Mouse (Mus musculus) adrenal gland, postnatal 10 days (tissue): ENCODE data around the gene Esm1. TPM values are rescaled to one million over a fixed set of nuclear protein-coding genes. Genes with fewer than 3 reads are reported as not detected.

Experiments
- DNase-seq: peaks from one replicate; pipeline ENCODE4 v3.0.0; 2021; ENCODE audit warnings: mixed read lengths
- long read RNA-seq, 2 experiments: library from polyadenylated mRNA; stranded (forward); transcript quantifications; one replicate each; pipeline ENCODE4 v2.0.0; 2021
- total RNA-seq, 2 experiments: library from RNA; stranded (reverse); gene quantifications; 2 replicates each; pipeline ENCODE4 v1.2.3; 2021

The Esm1 gene
- 1 to 10 TPM; 5.6 to 6.3 TPM for total RNA-seq
- long read RNA-seq, experiment 1, partial matches to known transcripts = 0 of 5 reads
- long read RNA-seq, experiment 1, other reads (novel, unspliced or antisense) = 1 of 5 reads
- long read RNA-seq, experiment 2, partial matches to known transcripts = 0 of 4 reads
- long read RNA-seq, experiment 2, other reads (novel, unspliced or antisense) = 0 of 4 reads

DNA sequence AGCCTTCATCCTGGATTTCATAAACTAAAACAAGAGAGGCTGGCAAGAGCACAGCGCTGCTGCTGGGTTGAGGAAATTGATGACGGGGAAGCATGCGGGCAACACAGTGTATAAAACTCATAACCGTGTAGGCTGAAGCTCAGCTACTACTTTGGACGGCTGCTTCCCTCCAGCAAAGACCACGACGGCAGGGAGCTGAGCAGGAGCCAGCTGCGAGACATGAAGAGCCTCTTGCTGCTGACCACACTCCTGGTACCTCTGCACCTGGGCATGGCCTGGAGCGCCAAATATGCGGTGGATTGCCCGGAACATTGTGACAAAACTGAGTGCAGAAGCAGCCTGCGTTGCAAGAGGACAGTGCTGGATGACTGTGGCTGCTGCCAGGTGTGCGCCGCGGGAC lies at the start of gene Esm1:
Gene Esm1, plus strand, starts transcription at position 36 of the 400 bp plus-strand sequence.
- no peak for DNase-seq

DNA sequence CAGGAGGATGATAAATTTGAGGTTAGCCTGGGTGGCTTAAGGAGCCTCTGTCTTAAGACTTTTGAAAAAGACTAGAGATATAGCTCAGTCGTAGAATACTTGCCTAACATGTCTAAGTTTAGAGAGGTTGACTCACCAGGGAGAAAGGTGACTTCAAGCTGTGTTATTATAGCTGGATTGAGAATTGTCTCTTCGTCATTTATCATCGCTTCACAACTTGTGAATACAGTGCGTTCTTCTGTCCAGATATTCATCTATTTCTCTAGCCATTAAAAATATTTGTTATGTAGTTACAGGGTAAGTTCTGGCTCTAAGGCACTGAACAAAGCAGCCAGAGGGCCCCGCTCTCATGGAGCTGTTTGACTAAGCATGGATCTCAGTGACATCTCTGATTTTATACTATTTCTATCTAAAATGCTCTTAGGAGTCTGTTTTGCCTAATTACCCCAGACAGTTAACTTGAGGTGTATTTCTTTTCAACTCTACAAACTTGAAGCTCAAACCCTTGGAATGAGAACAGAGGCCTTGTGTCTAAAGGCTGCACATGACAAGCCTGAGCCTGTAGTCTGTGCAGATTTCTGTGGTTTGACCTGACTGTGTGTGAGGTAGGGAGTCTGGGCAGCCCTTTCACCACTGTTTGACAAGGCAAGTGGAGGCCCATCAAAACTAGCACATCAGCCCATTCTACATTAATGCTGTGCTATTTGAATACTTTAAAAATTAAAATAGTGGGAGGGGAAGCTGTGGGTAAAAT lies 45.0 kb upstream of the Esm1 start:
- DNase-seq = no peak

DNA sequence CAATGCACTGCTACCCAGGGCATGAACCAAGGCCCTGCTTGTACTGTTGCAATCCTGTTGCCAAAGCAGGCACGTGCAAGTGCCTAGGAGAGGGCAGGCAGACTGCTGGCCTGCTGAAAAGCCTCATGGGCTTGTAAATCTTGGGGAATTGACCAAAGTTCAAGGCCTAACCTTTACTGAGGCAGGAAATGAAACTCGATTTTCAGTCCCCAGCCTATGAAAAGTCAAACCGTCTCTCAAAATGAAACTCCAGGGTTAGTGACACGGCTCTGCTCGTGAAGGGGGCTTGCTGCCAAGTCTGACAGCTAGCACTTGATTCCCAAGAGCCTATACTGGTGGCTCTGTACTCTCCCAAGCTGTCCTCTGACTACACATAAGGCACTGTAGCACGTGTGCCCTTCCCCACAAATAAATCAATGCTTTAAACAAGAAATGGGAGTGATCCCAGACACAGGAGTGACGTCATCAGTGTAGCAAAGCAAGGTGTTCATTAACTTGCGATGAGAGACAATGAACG lies 41.4 kb upstream of the Esm1 start:
- DNase-seq = peak; percentile 31

DNA sequence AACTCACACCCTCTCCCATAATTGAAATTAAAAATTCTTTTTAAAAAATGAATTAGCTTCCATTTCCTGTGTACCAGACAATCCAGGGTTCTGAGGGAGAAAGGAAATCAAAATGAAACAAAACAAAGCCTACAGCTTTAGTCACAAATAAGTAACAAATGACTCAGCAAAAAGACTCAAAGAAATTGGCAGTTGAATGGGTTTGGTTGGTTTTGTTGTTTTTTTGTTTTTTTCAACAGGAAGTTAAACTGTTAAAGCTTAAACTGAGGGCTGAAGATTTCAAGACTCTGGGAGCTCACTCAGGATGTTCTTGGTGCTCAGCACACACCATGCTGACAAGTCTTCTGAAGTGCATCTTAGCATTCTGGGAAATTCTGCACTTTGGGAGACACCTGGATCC lies 39.2 kb upstream of the Esm1 start:
- no peak for DNase-seq

DNA sequence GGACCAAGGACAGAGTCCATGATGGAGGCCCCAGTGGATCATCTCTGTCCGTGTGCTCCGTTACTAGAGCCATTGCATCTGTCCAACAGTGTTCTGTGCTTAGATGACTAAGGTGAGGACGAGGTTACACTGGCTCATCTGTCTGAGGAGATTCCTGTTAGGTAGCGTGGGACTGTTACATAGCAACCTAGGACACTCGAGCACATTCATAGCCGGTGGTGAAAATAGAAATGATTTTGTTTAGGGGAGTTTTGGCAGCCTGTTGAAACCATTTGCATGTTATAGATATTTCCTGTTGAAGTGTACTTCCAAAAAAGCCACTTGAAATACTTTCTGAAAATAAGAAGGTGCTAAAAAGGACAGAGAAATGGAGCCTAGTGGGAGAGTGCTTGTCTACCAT lies 35.3 kb upstream of the Esm1 start:
- no peak for DNase-seq

DNA sequence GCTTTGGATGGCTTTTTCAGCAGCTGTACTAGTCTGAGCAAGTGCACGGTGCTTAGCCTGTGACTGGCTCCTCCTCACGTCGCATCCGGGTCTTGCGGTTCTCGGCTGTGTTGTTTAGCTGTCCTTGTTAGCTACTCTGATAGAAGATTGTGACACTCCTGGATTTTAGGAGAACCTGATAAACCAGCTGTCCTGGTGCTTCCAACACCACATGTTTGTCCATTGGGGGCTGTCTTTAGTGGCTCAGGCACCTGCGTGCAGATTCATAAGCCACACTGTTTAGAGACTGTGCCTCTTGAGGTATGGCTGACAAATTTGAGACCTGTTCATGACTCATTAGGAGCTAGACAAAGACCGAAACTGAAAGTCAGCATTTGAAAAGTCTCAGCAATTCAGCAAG lies 26.1 kb upstream of the Esm1 start:
- DNase-seq = no peak

DNA sequence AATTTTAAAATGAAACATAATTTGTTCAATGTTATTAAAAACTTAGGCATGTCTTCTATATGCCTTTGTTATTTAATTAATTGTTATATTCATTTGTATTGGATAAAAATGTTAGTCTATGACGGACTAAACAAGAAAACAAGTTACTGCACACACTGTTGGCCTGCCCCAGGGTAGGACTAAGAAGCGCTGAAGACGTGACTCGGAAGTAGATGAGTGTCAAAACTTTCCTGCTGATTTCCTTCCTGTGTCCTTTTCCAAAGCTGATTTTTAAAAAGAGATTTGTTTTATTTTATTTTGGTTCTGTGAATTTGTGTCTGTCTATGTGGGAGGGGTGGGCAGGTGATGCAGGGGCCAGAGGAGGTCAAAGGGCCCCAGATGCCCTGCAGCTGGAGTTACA lies 25.7 kb upstream of the Esm1 start:
- DNase-seq = no peak

DNA sequence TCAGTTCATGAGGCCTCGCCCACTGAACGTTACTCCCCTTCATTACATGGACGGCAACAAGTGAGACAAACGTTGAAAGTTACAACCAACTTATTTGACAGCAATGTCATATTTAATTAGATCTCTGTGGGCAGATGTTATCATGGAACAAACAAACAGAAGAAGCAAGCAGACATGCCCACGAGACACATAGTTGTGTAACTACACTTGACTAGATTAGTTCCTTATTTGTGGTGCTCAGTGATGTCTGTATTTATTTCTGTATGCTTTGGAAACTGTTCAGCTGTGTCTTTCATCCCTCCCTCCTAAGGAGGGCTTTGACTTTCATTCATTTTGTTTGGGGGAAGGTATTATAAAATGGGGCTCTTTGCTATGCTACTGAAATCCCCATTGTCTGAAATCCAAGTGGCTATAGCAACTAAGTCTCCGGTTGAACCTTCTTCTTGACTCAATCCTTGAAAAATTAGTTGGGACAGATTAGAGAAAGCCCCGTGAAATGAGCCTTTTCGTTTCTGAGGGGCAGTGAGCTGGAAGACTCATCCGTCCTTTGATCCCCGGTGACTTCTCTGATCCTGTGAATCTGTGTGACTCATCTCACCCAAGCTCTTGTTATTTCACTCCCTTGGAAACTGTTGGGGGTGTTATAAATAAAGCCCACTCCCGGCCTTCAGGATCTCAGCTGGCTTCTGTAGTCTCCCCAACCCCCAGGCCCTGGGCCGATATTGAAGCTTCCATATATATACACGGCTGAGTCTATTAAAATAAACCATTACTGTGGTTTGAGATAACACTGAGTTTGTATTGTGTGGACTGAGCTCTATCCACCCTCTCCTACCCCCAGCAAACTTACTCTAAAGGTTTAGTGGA lies 12.4 kb upstream of the Esm1 start:
- no peak for DNase-seq

DNA sequence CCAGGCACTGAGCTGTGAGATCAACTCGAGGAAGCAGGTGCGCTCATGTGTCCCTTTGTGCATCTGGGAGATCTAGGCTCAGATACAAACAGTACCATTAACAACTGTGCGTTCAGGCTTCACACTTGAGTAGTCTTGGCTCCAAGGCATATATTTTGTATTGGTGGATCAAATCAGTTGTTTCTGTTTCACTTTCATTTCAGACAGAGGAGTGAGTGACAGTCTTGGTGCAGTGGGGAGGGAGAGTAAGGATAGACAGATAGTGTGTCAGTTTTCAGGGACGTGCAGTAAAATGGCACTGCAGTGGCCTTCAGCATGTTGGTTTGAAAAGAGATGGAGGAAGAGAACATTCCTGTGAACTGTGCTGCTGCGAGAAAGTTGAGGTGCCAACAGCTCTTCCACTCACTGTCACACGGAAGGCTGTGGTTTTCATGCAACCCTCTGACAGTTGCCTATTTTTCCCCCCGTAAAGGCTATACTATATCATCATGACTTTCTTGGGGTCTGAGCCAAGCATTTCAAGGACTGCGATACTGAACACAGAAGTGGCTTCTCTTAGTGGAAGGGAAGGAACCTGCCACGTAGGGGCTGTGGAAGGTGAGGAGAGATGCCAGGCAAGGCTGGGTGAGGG lies 11.5 kb upstream of the Esm1 start:
- no peak for DNase-seq

DNA sequence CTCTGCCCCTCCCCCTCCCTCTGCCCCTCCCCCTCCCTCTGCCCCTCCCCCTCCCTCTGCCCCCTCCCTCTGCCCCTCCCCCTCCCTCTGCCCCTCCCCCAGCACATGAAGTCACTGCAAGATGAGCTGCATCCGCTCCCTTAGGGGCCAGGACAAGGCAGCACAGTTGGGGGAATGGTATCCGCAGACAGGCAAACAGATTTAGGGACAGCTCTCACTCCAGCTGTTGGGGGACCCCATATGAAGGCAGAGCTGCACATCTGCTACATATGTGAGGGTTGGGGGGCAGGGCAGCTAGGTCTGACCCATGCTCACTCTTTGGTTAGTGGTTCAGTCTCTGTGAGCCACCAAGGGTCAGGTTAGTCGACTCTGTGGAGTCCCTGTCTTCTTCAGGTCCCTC lies 10.1 kb upstream of the Esm1 start:
- DNase-seq = no peak

DNA sequence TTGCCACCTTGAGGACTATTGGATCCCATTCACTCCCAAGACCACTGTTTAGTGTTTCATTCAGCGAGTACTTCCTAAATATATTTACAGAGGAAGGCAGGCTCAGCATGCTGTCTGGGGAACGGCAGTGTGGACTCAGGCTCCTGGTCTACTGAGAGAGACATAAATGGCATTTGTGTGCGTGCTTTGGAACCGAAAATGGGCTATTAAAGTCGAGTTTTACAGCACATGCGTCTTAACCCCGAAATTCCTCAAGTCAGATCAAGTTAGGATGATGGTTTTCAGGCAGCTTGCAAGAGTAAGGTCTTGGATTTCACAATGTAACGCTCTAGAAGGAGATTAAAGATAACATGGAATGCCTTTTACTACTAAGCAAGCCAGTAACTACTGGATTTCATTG lies 8.7 kb upstream of the Esm1 start:
- no peak for DNase-seq

DNA sequence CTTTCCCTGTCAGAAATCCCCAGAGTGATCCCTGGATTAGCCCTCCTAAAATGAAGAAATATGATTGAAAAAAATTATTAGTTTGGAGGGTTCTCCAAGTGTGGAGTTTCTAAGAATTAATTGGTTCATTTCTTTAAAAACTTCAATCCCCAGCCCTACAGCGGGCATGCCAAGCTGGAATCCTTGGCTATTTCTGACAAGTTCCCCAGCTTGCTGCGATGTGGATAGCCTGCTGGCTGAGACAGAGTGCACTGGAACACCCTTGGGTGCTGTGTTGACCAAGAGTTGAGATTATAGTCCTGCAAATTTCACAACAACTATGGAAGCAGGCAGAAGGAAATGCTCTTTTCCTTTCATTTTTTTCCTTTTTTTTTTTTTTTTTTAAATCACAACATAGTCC lies 7.8 kb upstream of the Esm1 start:
- DNase-seq = no peak

DNA sequence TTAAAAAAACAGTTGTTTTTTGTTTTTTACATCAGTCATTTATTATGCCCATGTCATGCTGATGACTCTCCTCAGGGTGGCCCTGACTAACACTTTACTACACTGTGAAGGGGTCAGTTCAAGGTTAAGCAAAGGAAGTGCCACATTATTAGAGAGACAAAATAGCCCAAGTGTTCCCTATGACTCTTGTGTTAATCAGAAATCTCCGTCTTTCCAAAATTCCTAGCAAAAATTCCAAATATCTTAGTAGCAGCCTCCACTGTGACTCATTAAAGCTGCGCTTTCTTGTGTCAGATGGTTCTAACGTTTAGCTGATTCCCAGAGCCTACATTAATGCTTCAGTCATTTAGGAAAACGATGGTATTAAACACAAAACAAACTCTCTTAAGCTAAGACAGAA lies 7.3 kb upstream of the Esm1 start:
- no peak for DNase-seq

DNA sequence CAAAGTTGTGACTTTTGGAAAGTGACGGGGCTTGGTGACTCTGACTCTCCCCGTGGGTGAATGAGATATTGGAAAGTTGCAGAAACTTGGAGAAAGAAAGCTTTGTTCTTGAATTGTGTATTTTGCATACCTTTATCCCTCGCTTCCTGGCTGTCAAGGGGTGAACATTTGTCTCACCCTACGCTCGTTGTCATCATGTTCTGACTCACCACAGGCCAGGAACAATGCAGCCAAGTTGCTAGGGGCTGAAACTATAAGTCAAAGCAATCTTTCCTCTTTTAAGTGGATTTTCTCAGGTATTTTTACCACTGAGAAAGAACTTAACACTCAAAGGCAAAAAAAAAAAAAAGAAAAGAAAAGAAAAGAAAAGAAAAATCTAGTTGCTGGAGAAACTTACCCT lies 6.3 kb upstream of the Esm1 start:
- DNase-seq = no peak

DNA sequence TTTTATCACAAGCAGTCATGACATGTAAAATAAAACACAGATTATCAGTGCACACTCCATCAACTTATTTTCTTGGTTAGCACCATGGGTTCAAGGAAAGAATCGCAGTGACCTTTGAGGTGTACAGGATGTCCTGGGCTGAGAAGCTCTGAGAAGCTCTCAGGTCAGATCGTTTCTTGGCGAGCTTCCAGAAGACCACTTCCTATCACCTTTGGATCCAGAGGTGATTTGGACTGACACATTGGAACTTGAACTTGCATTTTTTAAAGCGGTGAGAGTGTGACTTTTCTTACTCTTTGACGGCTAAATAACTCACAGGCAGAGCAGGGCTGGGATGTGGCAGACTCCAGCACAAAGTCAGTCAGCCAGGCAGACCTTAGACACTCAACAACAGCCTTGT lies 4.1 kb upstream of the Esm1 start:
- DNase-seq = no peak

DNA sequence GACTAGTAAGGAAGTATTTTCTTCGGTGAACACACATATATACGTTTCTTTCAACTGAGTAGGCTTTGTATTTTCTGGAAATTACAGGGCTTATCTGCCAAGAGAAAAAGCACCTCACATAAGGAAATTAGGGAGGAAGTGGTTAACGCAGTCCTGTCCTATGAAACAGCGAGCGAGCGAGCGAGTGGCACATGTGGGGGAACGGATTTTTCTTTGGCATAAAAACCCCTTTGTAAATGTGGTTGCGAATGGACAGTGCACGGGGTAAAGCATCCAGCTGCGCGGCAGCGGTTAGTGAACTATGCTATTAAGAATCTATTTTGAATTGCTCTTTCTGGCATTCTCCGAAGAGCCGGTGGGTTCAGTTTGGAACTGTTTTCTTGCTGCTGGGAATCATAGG lies 1.9 kb downstream of the Esm1 start:
- no peak for DNase-seq

DNA sequence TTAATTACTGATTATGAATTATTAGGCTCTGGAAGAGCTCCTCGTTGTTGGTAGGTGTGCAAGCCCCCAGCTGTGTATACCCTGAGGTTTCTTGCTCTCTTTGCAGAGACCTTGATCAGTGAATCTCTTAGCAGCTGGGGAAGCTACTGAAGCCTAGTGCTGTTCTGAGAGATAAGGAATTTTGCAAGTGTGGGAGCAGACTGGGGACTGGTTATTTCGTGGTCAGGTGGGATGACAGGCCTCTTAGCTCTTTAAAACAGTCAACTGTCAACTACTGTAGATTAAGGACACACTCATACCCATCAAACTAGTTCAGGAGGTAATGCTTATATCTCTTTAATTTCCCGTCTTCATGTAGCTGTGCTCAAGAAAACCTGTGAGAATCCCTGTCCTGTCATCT lies 2.9 kb downstream of the Esm1 start:
- no peak for DNase-seq

DNA sequence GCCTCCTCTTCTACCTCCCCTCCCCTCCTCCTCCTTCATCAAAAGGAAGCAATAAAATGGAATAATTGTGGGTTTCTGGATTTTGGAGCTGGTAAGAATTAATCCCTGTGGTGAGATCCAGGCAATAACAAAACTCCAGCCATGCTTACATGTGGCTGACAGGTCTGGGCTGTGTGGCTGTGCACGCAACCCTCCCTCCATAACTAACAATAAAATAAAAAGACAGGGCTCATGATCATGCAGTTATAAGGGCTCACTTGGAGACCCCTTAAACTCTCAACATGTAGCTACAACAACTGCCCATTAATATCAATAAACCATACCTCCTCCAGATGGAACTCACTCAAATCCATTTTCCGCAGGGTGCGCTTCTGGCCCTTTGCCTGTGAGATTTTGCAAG lies 4.4 kb downstream of the Esm1 start:
- DNase-seq = no peak

DNA sequence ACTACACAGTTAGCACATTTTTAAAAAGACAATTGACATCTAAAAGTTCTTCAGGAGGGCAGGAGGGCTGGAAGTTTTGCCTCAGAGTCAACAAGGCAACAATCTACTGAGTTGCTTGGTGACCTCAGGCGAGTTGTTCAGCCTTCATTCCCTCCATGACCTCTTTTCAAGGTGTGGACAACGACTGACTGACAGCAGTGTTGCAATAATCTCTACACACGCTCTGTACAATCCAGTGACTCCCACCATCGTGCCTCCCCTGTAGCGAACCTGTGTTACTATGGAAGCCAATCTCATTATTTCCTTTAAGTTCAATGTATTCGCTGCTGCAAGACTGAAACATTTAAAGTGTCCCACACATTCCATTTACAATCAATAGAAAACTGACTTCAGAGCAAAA lies 12.4 kb downstream of the Esm1 start:
- DNase-seq = no peak

DNA sequence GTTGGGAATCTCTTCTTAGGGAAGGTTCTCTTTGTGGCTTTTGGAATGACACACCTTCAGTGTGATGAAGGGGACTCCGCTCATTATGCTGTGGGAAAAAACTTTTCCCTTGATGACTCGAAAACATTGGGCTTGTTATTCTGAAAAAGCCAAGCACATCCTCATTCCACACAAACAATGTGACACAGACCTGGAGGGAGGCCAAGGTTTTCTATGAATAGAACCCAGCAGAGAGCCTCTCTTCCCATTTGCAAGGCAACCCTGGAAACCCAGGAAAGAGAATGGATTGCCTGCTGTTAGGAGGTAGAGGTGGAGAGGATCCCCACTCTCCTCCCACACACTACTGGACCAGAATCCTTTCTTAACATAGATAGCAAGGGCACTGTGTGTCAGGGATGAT lies 14.6 kb downstream of the Esm1 start:
- DNase-seq = peak; percentile 76

DNA sequence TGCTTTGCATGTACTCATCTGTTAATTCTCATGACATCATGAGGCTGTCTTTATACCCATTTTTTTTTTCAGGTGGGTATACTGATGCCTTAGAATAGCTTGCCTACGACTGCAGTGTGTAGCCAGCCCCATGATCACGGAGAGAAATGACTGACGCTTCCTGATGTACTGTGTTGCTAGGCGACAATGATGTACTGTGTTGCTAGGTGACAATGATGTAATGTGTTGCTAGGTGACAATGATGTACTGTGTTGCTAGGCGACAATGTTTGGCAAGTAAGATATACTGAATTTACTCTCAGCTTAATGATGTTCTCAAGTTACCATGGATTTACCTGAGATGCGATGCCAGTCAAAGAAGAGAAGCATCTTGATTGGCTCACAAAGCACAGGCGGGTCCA lies 16.4 kb downstream of the Esm1 start, which contains the start of gene Gzmk:
Gene Gzmk, minus strand, starts transcription at position 98 of the 400 bp plus-strand sequence.
- DNase-seq = no peak

DNA sequence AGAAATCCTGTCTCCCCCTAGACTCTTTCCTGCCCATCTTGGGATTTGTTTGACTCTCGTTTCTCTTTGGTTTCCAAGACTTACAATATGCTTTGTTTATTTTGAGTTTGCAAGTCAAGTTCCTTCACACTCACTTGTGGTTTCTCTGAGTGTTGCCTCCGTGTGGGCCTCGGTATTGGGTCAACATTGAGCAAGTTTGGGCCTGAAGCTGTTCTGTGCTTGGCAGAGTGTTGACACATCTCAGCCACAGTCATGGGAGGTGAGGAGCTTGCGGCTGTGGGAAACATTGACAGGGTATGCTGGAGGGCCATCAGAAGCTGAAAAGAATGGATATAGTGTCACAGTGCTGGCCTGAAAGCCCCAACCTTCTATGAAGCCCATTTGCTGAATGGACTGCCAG lies 17.6 kb downstream of the Esm1 start:
- DNase-seq = no peak
